Mouse (Mus musculus): ENCODE results near the gene Prpf18. TPM values are rescaled to one million over a fixed set of nuclear protein-coding genes. Genes with fewer than 3 reads are reported as not detected.

The Prpf18 gene
- polyA plus RNA-seq, 1 experiment from 2014 or later = 41.5 TPM

GRCm38 (mm10) chr2:4579357-4580068 is 72.4 kb downstream of the Prpf18 start:
- no peak overlapping the region for H3K4me2 ChIP-seq (ENCODE audit: low read depth, severe bottlenecking)
- no peaks in the 10 kb centered on the region for H3K9me3 ChIP-seq (ENCODE audit: control insufficient read depth, low read length)
- peaks cover 21% of the 10 kb centered on the region for H3K4me1 ChIP-seq (ENCODE audit: control insufficient read depth, insufficient read depth, low read length)
- DNase-seq (ENCODE audit: low spot score) (no peak), ATAC-seq (ENCODE audit: insufficient number of reproducible peaks, low FRiP score, low TSS enrichment, low read depth) (no peak)
- WGBS = 87% methylated on average over 8 of the region's 8 CpGs
- H3K27ac ChIP-seq (replicated peaks; ENCODE audit: low read depth, low read length) = no peak overlapping the region
- no peak overlapping the region for H3K4me3 ChIP-seq (ENCODE audit: low read depth, low read length)
- H3K9ac ChIP-seq (ENCODE audit: low read length) = no peak overlapping the region
- no peaks in the 10 kb centered on the region for H3K27me3 ChIP-seq (ENCODE audit: control insufficient read depth, insufficient read depth, low read length)
- peaks cover 12% of the 10 kb centered on the region for H3K36me3 ChIP-seq (ENCODE audit: control insufficient read depth, insufficient read depth, low read length)

DNA sequence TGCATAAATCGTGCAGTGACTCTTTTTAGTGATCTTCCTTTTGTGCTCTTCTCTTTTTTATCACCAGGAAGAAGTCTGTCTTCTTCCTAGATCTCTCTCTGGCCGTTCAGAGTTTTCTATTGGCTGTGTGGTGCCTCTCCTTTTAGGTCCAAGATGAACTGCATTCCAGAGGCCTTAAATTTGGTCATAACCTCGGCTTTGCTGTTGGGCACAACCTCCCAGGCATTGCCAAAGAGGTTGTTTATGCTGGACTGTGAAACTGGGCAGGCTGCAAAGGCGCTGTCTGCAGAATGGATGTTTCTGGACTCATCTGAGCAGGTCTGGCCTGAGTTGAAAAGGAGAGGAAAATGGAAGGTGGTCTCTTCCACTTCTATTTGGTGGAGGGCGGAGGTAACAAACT is 73.6 kb downstream of the Prpf18 start:
- ATAC-seq (ENCODE audit: insufficient number of reproducible peaks, low FRiP score, low TSS enrichment, low read depth) (no peak), DNase-seq (ENCODE audit: low spot score) (no peak)
- H3K4me1 ChIP-seq (ENCODE audit: control insufficient read depth, insufficient read depth, low read length) = peaks cover 11% of the 10 kb centered on the region
- no peak overlapping the region for H3K4me3 ChIP-seq (ENCODE audit: low read depth, low read length)
- H3K27ac ChIP-seq (replicated peaks; ENCODE audit: low read depth, low read length) = no peak overlapping the region
- no peak overlapping the region for H3K4me2 ChIP-seq (ENCODE audit: low read depth, severe bottlenecking)
- 88% methylated on average over 5 of the region's 5 CpGs for WGBS
- H3K27me3 ChIP-seq (ENCODE audit: control insufficient read depth, insufficient read depth, low read length) = no peaks in the 10 kb centered on the region
- peaks cover 18% of the 10 kb centered on the region for H3K36me3 ChIP-seq (ENCODE audit: control insufficient read depth, insufficient read depth, low read length)
- no peak overlapping the region for H3K9ac ChIP-seq (ENCODE audit: low read length)
- no peaks in the 10 kb centered on the region for H3K9me3 ChIP-seq (ENCODE audit: control insufficient read depth, low read length)

DNA sequence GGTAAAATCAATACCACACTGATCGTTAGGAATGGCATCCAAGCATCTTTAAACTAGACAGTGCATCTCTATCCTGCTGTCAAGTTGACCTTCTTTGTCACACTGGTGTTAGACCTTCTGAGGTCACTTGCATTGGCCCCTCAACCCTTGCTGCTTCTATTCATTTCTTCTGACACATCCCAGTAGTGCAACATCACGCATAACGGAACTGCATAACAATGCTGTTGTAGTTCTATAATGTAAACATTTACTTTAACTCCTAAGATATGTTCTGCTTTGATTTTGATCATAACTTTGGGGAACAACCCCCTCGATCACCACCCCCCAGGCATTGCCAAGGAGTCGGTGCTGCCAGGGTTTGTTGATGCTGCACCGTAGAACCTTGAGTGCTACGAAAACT is 75.9 kb downstream of the Prpf18 start:
- WGBS = 95% methylated on average over 7 of the region's 7 CpGs
- no peak for ATAC-seq (ENCODE audit: insufficient number of reproducible peaks, low FRiP score, low TSS enrichment, low read depth)
- no peaks in the 10 kb centered on the region; the same call in 1 of the 2 replicates for H3K4me1 ChIP-seq (ENCODE audit: control insufficient read depth, insufficient read depth, low read length)

GRCm38 (mm10) chr2:4575163-4575562 is 76.8 kb downstream of the Prpf18 start:
- H3K27me3 ChIP-seq (ENCODE audit: control insufficient read depth, insufficient read depth, low read length) = no peaks in the 10 kb centered on the region
- DNase-seq (ENCODE audit: low spot score) (no peak), ATAC-seq (ENCODE audit: insufficient number of reproducible peaks, low FRiP score, low TSS enrichment, low read depth) (no peak)
- H3K4me1 ChIP-seq (ENCODE audit: control insufficient read depth, insufficient read depth, low read length) = no peaks in the 10 kb centered on the region; the same call in 1 of the 2 replicates
- no peak overlapping the region for H3K27ac ChIP-seq (replicated peaks; ENCODE audit: low read depth, low read length)
- H3K4me2 ChIP-seq (ENCODE audit: low read depth, severe bottlenecking) = no peak overlapping the region
- H3K9ac ChIP-seq (ENCODE audit: low read length) = no peak overlapping the region
- peaks cover 27% of the 10 kb centered on the region for H3K36me3 ChIP-seq (ENCODE audit: control insufficient read depth, insufficient read depth, low read length)
- H3K9me3 ChIP-seq (ENCODE audit: control insufficient read depth, low read length) = no peaks in the 10 kb centered on the region
- 93% methylated on average over 2 of the region's 2 CpGs for WGBS
- H3K4me3 ChIP-seq (ENCODE audit: low read depth, low read length) = no peak overlapping the region

More for the DNA sequence above, 75.9 kb downstream of the Prpf18 start:
- H3K9me3 ChIP-seq (ENCODE audit: control insufficient read depth, low read length) = no peaks in the 10 kb centered on the region
- H3K9ac ChIP-seq (ENCODE audit: low read length) = no peak overlapping the region
- H3K27me3 ChIP-seq (ENCODE audit: control insufficient read depth, insufficient read depth, low read length) = no peaks in the 10 kb centered on the region
- H3K4me3 ChIP-seq (ENCODE audit: low read depth, low read length) = no peak overlapping the region
- DNase-seq (ENCODE audit: low spot score) = no peak
- H3K36me3 ChIP-seq (ENCODE audit: control insufficient read depth, insufficient read depth, low read length) = peaks cover 29% of the 10 kb centered on the region
- no peak overlapping the region for H3K4me2 ChIP-seq (ENCODE audit: low read depth, severe bottlenecking)
- no peak overlapping the region for H3K27ac ChIP-seq (replicated peaks; ENCODE audit: low read depth, low read length)

DNA sequence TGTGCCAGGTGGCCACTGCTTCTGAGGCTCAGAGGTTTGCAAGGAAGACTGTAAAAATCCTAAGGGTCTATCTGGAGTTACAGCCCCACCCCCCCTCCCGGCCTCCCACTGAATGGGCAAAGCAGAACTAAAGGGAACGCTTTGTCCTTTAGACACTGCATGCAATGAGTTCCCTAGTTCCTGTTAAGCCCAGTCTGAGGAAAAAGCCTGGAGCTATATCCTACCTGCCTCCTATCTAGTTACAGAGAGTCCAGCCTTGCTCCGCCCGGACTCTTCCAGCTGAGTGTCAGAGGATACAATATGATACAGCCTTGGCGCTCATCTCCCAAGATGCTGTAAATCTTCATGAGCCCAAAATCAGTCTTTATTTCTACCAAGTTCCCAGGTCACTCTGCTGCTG is 77.7 kb downstream of the Prpf18 start:
- H3K9ac ChIP-seq (ENCODE audit: low read length) = no peak overlapping the region
- no peak overlapping the region for H3K4me3 ChIP-seq (ENCODE audit: low read depth, low read length)
- H3K4me2 ChIP-seq (ENCODE audit: low read depth, severe bottlenecking) = no peak overlapping the region
- H3K9me3 ChIP-seq (ENCODE audit: control insufficient read depth, low read length) = no peaks in the 10 kb centered on the region
- H3K36me3 ChIP-seq (ENCODE audit: control insufficient read depth, insufficient read depth, low read length) = peaks cover 22% of the 10 kb centered on the region
- H3K27me3 ChIP-seq (ENCODE audit: control insufficient read depth, insufficient read depth, low read length) = no peaks in the 10 kb centered on the region
- H3K4me1 ChIP-seq (ENCODE audit: control insufficient read depth, insufficient read depth, low read length) = no peaks in the 10 kb centered on the region; the same call in 1 of the 2 replicates
- ATAC-seq (ENCODE audit: insufficient number of reproducible peaks, low FRiP score, low TSS enrichment, low read depth) (no peak), DNase-seq (ENCODE audit: low spot score) (no peak)
- no peak overlapping the region for H3K27ac ChIP-seq (replicated peaks; ENCODE audit: low read depth, low read length)
- WGBS = 90% methylated on average over 5 of the region's 5 CpGs

- WGBS = 51% methylated on average over 4 of the region's 4 CpGs
- DNase-seq (ENCODE audit: low spot score) = no peak
- Histone ChIP-seq H3K4me3 (ENCODE audit: low read depth, low read length) (no peak overlapping the region), H3K36me3 (ENCODE audit: control insufficient read depth, insufficient read depth, low read length) (peaks cover 22% of the 10 kb centered on the region), H3K9ac (ENCODE audit: low read length) (no peak overlapping the region), H3K9me3 (ENCODE audit: control insufficient read depth, low read length) (no peaks in the 10 kb centered on the region), H3K4me1 (ENCODE audit: control insufficient read depth, insufficient read depth, low read length) (no peaks in the 10 kb centered on the region; the same call in 1 of the 2 replicates), H3K27ac (replicated peaks; ENCODE audit: low read depth, low read length) (no peak overlapping the region), H3K27me3 (ENCODE audit: control insufficient read depth, insufficient read depth, low read length) (no peaks in the 10 kb centered on the region), H3K4me2 (ENCODE audit: low read depth, severe bottlenecking) (no peak overlapping the region)
- no peak for ATAC-seq (ENCODE audit: insufficient number of reproducible peaks, low FRiP score, low TSS enrichment, low read depth)
Observed at GRCm38 (mm10) chr2:4573386-4573785, 78.5 kb downstream of the Prpf18 start.

- DNase-seq (ENCODE audit: low spot score) (no peak), ATAC-seq (ENCODE audit: insufficient number of reproducible peaks, low FRiP score, low TSS enrichment, low read depth) (no peak)
- H3K36me3 ChIP-seq (ENCODE audit: control insufficient read depth, insufficient read depth, low read length) = peaks cover 22% of the 10 kb centered on the region
- no peaks in the 10 kb centered on the region for H3K9me3 ChIP-seq (ENCODE audit: control insufficient read depth, low read length)
- no peaks in the 10 kb centered on the region for H3K27me3 ChIP-seq (ENCODE audit: control insufficient read depth, insufficient read depth, low read length)
- WGBS = 84% methylated on average over 7 of the region's 7 CpGs
- no peak overlapping the region for H3K27ac ChIP-seq (replicated peaks; ENCODE audit: low read depth, low read length)
- no peak overlapping the region for H3K4me2 ChIP-seq (ENCODE audit: low read depth, severe bottlenecking)
- H3K4me3 ChIP-seq (ENCODE audit: low read depth, low read length) = no peak overlapping the region
- no peaks in the 10 kb centered on the region; the same call in 1 of the 2 replicates for H3K4me1 ChIP-seq (ENCODE audit: control insufficient read depth, insufficient read depth, low read length)
- no peak overlapping the region for H3K9ac ChIP-seq (ENCODE audit: low read length)
Observed at GRCm38 (mm10) chr2:4572498-4573263, 79.2 kb downstream of the Prpf18 start.
